Mouse (Mus musculus): Measurements from ENCODE around the gene Traf1. TPM values are rescaled to one million over a fixed set of nuclear protein-coding genes. Genes with fewer than 3 reads are reported as not detected.

The Traf1 gene
- polyA plus RNA-seq, 1 experiment from 2014 or later = not detected

DNA sequence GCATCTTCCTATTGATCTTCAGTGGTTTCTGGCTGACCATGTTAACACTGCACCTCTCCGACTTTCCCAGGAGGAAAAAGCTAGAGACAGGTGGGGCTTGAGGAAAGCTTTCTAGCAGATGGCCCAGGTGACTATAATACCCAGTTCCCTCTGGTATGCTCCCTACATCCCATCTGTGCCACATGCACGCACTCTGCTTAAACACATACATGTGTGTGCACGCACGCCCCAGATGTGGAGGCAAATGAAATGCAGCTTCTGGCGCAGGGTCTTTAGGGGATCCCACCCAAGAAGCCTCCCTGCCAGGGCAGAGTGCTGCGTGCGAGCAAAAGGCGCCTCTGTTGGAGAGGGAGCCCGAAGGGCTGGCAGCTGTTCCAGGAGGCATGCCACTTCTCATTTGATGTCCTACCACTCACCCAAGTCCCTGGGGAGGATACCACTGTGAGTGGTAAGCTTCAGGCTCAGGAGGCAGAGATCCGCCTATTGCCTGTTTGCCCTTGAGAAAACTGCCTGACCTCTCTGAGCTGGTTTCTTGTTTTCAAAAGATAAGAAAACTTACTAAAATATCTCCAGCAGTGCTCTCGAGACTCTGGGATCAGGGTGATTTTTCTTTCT, 20.4 kb downstream of the Traf1 start:
- no peak for ATAC-seq (ENCODE audit: insufficient read depth, low FRiP score, low TSS enrichment)

DNA sequence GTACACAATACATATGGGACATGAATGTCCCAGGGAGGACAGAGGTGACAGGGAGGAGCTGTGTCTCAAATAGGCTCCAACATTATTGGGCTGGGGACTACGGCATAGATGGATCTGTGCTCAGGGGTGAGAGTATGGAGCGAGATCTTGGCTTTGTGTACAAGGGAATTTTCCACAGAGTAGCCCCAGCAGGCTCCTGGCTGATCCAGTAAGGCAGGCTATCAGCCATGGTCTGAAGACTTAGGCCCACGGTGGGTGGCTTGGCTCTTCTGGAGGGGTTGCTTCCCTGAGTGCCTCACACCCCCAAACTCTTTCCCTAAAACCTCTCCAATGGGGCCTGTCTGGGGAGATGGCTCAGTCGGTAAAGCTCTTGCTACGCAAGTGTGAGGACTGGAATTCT, 21.3 kb downstream of the Traf1 start:
- H3K4me1 ChIP-seq (ENCODE audit: control insufficient read depth, insufficient read depth, low read length) = no peaks in the 10 kb centered on the region
- H3K27me3 ChIP-seq (ENCODE audit: control insufficient read depth, insufficient read depth, low read length) = no peaks in the 10 kb centered on the region
- no peak for DNase-seq (ENCODE audit: low spot score)
- no peak overlapping the region for H3K27ac ChIP-seq (ENCODE audit: low read depth, low read length)
- H3K9me3 ChIP-seq (ENCODE audit: control insufficient read depth, low read length) = no peaks in the 10 kb centered on the region
- no peaks in the 10 kb centered on the region for H3K36me3 ChIP-seq (ENCODE audit: control insufficient read depth, insufficient read depth, low read length)
- H3K4me3 ChIP-seq (ENCODE audit: low read depth, low read length) = no peak overlapping the region
- WGBS = 75% methylated on average over 5 of the region's 5 CpGs
- H3K4me2 ChIP-seq (ENCODE audit: low read depth) = no peak overlapping the region
- ATAC-seq (ENCODE audit: insufficient read depth, low FRiP score, low TSS enrichment) = no peak
- H3K9ac ChIP-seq (ENCODE audit: low read length) = no peak overlapping the region

More for the DNA sequence above, 20.4 kb downstream of the Traf1 start:
- DNase-seq (ENCODE audit: low spot score) = no peak
- no peaks in the 10 kb centered on the region for H3K9me3 ChIP-seq (ENCODE audit: control insufficient read depth, low read length)
- H3K27me3 ChIP-seq (ENCODE audit: control insufficient read depth, insufficient read depth, low read length) = no peaks in the 10 kb centered on the region
- no peak overlapping the region for H3K4me3 ChIP-seq (ENCODE audit: low read depth, low read length)
- H3K36me3 ChIP-seq (ENCODE audit: control insufficient read depth, insufficient read depth, low read length) = no peaks in the 10 kb centered on the region
- no peak overlapping the region for H3K27ac ChIP-seq (ENCODE audit: low read depth, low read length)
- no peaks in the 10 kb centered on the region for H3K4me1 ChIP-seq (ENCODE audit: control insufficient read depth, insufficient read depth, low read length)
- 78% methylated on average over 11 of the region's 11 CpGs for WGBS
- H3K9ac ChIP-seq (ENCODE audit: low read length) = no peak overlapping the region
- no peak overlapping the region for H3K4me2 ChIP-seq (ENCODE audit: low read depth)

DNA sequence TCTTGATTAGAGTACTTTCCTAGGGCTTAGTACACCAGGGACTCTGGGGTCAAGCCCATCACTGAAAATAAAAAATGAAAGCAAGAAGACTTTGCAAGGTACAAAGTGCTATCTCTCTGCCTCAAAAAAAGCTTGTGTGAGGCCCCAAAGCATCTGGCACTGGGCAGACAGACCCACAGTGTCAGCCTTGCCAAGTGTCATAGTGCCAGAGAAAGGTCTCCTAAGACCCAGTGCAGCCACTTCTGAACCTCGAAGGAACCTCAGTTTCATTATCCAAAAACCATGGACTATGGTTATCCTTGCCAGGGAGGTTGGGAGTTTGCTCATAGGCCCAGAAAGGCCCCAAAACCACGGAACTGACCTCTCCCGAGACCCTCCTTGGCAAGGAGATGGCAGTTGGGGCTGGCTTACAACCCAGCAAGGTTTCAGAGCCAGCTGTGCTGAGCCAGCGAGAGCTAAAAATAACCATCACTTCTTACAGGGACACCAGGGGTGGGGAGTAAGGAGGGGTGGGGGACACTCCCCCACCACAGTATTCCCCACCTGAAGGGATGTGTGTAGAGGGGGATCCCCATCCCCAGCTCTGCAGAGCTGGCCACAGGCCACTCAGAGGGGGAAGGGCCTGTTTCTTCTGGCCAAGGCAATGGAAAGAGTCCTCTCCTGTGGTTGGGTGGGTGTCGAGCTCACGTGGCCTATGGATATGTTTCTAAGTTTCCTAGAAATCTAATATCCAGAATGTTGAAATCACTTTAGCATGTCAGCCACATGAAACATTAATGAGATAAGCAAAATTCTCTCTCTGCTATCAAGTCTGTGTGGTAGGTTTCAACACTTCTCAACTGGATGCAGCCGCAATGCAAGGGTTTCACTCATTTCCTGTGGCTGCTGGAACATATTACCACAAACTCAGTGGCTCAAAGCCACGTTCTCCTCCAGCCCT, 23.0 kb downstream of the Traf1 start:
- 83% methylated on average over 8 of the region's 8 CpGs for WGBS
- no peak overlapping the region for H3K27ac ChIP-seq (ENCODE audit: low read depth, low read length)
- no peak overlapping the region for H3K4me2 ChIP-seq (ENCODE audit: low read depth)
- ATAC-seq (ENCODE audit: insufficient read depth, low FRiP score, low TSS enrichment) = no peak
- H3K4me3 ChIP-seq (ENCODE audit: low read depth, low read length) = no peak overlapping the region
- no peaks in the 10 kb centered on the region for H3K36me3 ChIP-seq (ENCODE audit: control insufficient read depth, insufficient read depth, low read length)
- no peak overlapping the region for H3K9ac ChIP-seq (ENCODE audit: low read length)
- no peak for DNase-seq (ENCODE audit: low spot score)
- H3K9me3 ChIP-seq (ENCODE audit: control insufficient read depth, low read length) = no peaks in the 10 kb centered on the region
- no peaks in the 10 kb centered on the region for H3K27me3 ChIP-seq (ENCODE audit: control insufficient read depth, insufficient read depth, low read length)
- no peaks in the 10 kb centered on the region for H3K4me1 ChIP-seq (ENCODE audit: control insufficient read depth, insufficient read depth, low read length)

DNA sequence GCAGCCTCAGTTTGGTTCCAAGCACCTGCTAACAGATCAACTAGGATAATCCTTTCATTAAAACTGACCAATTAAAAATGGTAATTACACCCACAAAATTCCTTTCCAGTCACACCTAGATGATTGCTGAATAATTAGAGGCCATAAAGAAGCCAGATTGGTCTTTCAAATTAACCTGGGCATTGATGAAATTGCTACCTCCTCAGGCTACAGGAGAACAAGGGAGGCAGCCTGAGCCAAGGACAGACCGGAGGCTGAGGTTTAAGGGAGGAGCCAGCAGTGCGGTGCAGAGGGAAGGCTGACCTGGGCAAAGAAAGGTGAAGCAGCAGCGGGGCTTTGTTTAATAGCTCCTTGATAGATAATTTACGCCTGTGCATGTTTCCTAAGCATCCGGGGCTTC, 24.1 kb downstream of the Traf1 start:
- ATAC-seq (ENCODE audit: insufficient read depth, low FRiP score, low TSS enrichment) = no peak
- 29% methylated on average over 5 of the region's 5 CpGs for WGBS

DNA sequence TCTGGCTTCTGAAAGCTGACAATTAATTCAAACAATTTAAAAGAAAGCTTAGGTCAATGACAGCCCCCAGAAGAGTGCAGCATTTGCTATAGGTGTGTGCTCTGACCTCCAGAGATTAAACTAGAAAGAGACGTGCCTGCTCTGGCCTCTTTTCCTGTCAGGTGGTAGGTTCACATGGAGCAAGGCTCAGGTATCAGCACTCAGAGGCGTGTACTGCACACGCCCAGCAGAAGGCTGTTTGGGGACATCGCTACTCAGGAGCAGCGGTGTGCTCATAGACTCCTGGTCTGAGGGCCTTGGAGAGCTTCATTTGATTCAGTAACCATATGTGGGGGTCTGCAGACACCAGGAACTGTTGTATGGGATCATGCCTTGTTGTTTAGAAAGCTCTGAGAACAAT, 34.3 kb downstream of the Traf1 start:
- no peak overlapping the region for H3K9ac ChIP-seq (ENCODE audit: low read length)
- no peak for DNase-seq (ENCODE audit: low spot score)
- no peak overlapping the region for H3K4me2 ChIP-seq (ENCODE audit: low read depth)
- H3K27ac ChIP-seq (ENCODE audit: low read depth, low read length) = no peak overlapping the region
- no peaks in the 10 kb centered on the region for H3K9me3 ChIP-seq (ENCODE audit: control insufficient read depth, low read length)
- H3K36me3 ChIP-seq (ENCODE audit: control insufficient read depth, insufficient read depth, low read length) = no peaks in the 10 kb centered on the region
- 73% methylated on average over 5 of the region's 5 CpGs for WGBS
- H3K27me3 ChIP-seq (ENCODE audit: control insufficient read depth, insufficient read depth, low read length) = no peaks in the 10 kb centered on the region
- no peak overlapping the region for H3K4me3 ChIP-seq (ENCODE audit: low read depth, low read length)
- H3K4me1 ChIP-seq (ENCODE audit: control insufficient read depth, insufficient read depth, low read length) = no peaks in the 10 kb centered on the region
- no peak for ATAC-seq (ENCODE audit: insufficient read depth, low FRiP score, low TSS enrichment)

More for the DNA sequence above, 24.1 kb downstream of the Traf1 start:
- Histone ChIP-seq H3K27ac (ENCODE audit: low read depth, low read length) (no peak overlapping the region), H3K4me3 (ENCODE audit: low read depth, low read length) (no peak overlapping the region), H3K27me3 (ENCODE audit: control insufficient read depth, insufficient read depth, low read length) (no peaks in the 10 kb centered on the region), H3K9ac (ENCODE audit: low read length) (no peak overlapping the region), H3K36me3 (ENCODE audit: control insufficient read depth, insufficient read depth, low read length) (no peaks in the 10 kb centered on the region), H3K4me1 (ENCODE audit: control insufficient read depth, insufficient read depth, low read length) (no peaks in the 10 kb centered on the region), H3K4me2 (ENCODE audit: low read depth) (no peak overlapping the region), H3K9me3 (ENCODE audit: control insufficient read depth, low read length) (no peaks in the 10 kb centered on the region)
- DNase-seq (ENCODE audit: low spot score) = no peak

DNA sequence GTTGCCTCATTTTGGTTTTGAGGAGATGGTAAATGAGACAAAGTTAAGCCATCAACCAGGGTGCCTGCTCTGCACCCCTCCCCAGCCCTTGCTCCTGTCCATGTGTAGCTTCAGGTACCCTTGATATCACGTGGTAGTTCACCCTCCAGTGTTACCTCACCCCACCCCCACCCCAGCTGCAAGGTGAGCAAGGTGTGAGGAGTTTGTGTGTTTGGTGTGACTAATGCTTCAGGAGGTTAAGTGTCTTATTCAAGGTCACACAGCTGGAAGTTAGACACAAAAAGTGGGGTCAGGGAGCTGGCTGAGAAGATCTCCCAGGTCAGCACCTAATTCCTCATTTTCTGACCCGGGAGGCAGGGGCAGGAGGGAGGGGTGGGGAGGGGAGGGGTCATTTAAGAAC, 38.8 kb downstream of the Traf1 start:
- DNase-seq (ENCODE audit: low spot score) (no peak), ATAC-seq (ENCODE audit: insufficient read depth, low FRiP score, low TSS enrichment) (no peak)
- 25% methylated on average over 2 of the region's 2 CpGs for WGBS
- no peaks in the 10 kb centered on the region for H3K27me3 ChIP-seq (ENCODE audit: control insufficient read depth, insufficient read depth, low read length)
- H3K4me3 ChIP-seq (ENCODE audit: low read depth, low read length) = no peak overlapping the region
- no peaks in the 10 kb centered on the region for H3K9me3 ChIP-seq (ENCODE audit: control insufficient read depth, low read length)
- no peaks in the 10 kb centered on the region for H3K4me1 ChIP-seq (ENCODE audit: control insufficient read depth, insufficient read depth, low read length)
- no peaks in the 10 kb centered on the region for H3K36me3 ChIP-seq (ENCODE audit: control insufficient read depth, insufficient read depth, low read length)
- no peak overlapping the region for H3K9ac ChIP-seq (ENCODE audit: low read length)
- no peak overlapping the region for H3K27ac ChIP-seq (ENCODE audit: low read depth, low read length)
- H3K4me2 ChIP-seq (ENCODE audit: low read depth) = no peak overlapping the region

DNA sequence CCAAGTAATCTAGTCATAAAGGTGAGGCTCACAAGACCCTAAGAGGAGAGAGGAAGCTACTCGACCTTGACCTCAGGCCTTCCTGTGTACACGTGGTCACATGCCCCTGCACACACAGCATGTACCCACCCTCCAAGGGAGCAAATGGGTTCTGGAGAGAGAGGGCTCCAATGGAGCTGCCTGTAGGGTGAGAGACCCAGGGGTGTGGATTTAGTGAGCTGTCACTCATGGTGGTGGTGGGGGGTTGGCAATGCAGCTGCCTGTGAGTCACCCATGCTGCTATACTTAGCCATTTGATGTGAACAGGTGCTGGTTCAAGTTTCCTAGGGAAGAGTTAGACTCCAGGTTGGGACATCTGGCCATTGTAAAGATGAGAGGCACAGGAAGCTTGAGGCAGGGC, 41.4 kb downstream of the Traf1 start:
- ATAC-seq (ENCODE audit: insufficient read depth, low FRiP score, low TSS enrichment) (no peak), DNase-seq (ENCODE audit: low spot score) (no peak)
- Histone ChIP-seq H3K4me1 (ENCODE audit: control insufficient read depth, insufficient read depth, low read length) (no peaks in the 10 kb centered on the region), H3K9me3 (ENCODE audit: control insufficient read depth, low read length) (no peaks in the 10 kb centered on the region), H3K4me2 (ENCODE audit: low read depth) (no peak overlapping the region), H3K4me3 (ENCODE audit: low read depth, low read length) (no peak overlapping the region), H3K9ac (ENCODE audit: low read length) (no peak overlapping the region), H3K27ac (ENCODE audit: low read depth, low read length) (no peak overlapping the region), H3K27me3 (ENCODE audit: control insufficient read depth, insufficient read depth, low read length) (no peaks in the 10 kb centered on the region; the same call in 1 of the 2 replicates), H3K36me3 (ENCODE audit: control insufficient read depth, insufficient read depth, low read length) (no peaks in the 10 kb centered on the region)
- 64% methylated on average over 2 of the region's 2 CpGs for WGBS

DNA sequence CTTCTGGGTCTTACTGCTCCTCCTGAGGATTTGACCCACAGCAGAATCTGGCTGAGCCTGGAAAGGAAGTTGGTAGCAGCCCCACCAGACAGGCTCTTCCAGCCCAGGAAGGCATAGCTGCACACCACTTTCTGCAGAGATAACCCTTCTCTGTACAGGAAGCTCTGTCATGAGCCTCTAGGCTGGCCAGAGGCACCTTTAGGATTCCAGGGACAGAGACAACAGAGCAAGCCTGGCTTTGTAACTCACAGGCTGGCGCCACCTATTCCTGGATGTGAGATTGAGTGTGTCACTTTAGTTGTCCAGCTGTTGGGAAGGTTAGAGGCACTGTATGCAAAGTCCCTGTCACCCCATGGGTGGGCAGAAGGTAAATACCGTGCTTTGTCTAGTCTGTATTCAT, 46.5 kb downstream of the Traf1 start:
- H3K4me2 ChIP-seq (ENCODE audit: low read depth) = no peak overlapping the region; the same call in 1 of the 2 replicates
- H3K27ac ChIP-seq (ENCODE audit: low read depth, low read length) = no peak overlapping the region
- no peaks in the 10 kb centered on the region for H3K9me3 ChIP-seq (ENCODE audit: control insufficient read depth, low read length)
- no peak overlapping the region for H3K4me3 ChIP-seq (ENCODE audit: low read depth, low read length)
- no peak for DNase-seq (ENCODE audit: low spot score)
- 50% methylated on average over 2 of the region's 2 CpGs for WGBS
- peaks cover 6% of the 10 kb centered on the region; the same call in 1 of the 2 replicates for H3K4me1 ChIP-seq (ENCODE audit: control insufficient read depth, insufficient read depth, low read length)
- H3K36me3 ChIP-seq (ENCODE audit: control insufficient read depth, insufficient read depth, low read length) = no peaks in the 10 kb centered on the region
- no peak overlapping the region for H3K9ac ChIP-seq (ENCODE audit: low read length)
- ATAC-seq (ENCODE audit: insufficient read depth, low FRiP score, low TSS enrichment) = no peak
- peaks cover 38% of the 10 kb centered on the region for H3K27me3 ChIP-seq (ENCODE audit: control insufficient read depth, insufficient read depth, low read length)

DNA sequence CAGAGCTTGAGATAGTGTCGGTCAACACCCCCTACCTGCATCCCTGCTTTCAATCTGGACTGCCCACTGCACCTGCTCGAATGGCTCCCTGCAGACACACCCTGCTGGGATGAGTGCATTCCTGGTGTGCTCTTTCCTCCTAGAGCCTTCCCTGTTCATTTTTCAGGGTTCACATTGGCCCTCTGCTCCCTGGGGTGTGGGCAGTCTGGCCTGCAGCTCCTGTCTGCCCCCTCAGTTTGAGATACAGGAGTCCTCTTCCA, 46.8 kb downstream of the Traf1 start:
- Histone ChIP-seq H3K4me3 (ENCODE audit: low read depth, low read length) (no peak overlapping the region), H3K27ac (ENCODE audit: low read depth, low read length) (no peak overlapping the region), H3K4me1 (ENCODE audit: control insufficient read depth, insufficient read depth, low read length) (peaks cover 6% of the 10 kb centered on the region; the same call in 1 of the 2 replicates), H3K4me2 (ENCODE audit: low read depth) (no peak overlapping the region; the same call in 1 of the 2 replicates), H3K9ac (ENCODE audit: low read length) (no peak overlapping the region), H3K36me3 (ENCODE audit: control insufficient read depth, insufficient read depth, low read length) (no peaks in the 10 kb centered on the region), H3K9me3 (ENCODE audit: control insufficient read depth, low read length) (no peaks in the 10 kb centered on the region), H3K27me3 (ENCODE audit: control insufficient read depth, insufficient read depth, low read length) (peaks cover 38% of the 10 kb centered on the region)
- WGBS = 12% methylated on average over 2 of the region's 2 CpGs
- DNase-seq (ENCODE audit: low spot score) (no peak), ATAC-seq (ENCODE audit: insufficient read depth, low FRiP score, low TSS enrichment) (no peak)
